Mouse (Mus musculus) limb, embryonic 12.5 days (tissue): ENCODE results near the gene Cnpy3. TPM values are rescaled to one million over a fixed set of nuclear protein-coding genes. Genes with fewer than 3 reads are reported as not detected.
A peak's percentile ranks its signal among the peaks of the same experiment; 100 is the strongest.
"Not testable (repeated sequence)": the region's sequence is repeated elsewhere in the genome, so short reads cannot be mapped to it uniquely, and the experiment has no call there.

Experiments
- ATAC-seq: fragments of 200-750 bp; cut with Nextera tagmentation; 2 replicates; pipeline ENCODE4 v1.8.0; 2017; ENCODE audit warnings: low read depth, moderate TSS enrichment; ENCODE audit not compliant: insufficient number of reproducible peaks, insufficient read depth, low FRiP score, low TSS enrichment
- H3K27ac ChIP-seq: fragments of 300-500 bp; sonication (generic); 2 replicates; pipeline ENCODE4 v1.5.1; 2016; ENCODE audit warnings: mild to moderate bottlenecking, moderate library complexity
- H3K27me3 ChIP-seq: fragments of 300-500 bp; sonication (generic); 2 replicates; pipeline ENCODE4 v1.6.1; 2016; ENCODE audit warnings: mild to moderate bottlenecking, moderate library complexity
- H3K36me3 ChIP-seq: fragments of 300-500 bp; sonication (generic); 2 replicates; pipeline ENCODE4 v1.6.1; 2016; ENCODE audit warnings: mild to moderate bottlenecking, moderate library complexity
- H3K4me1 ChIP-seq: fragments of 300-500 bp; sonication (generic); replicated peaks from 2 replicates; pipeline ENCODE4 v1.6.1; 2016
- H3K4me2 ChIP-seq: fragments of 300-500 bp; sonication (generic); 2 replicates; pipeline ENCODE4 v1.6.1; 2016; ENCODE audit warnings: mild to moderate bottlenecking, moderate library complexity
- H3K4me3 ChIP-seq: fragments of 300-500 bp; sonication (generic); replicated peaks from 2 replicates; pipeline ENCODE4 v1.5.1; 2016; ENCODE audit warnings: mild to moderate bottlenecking
- H3K9ac ChIP-seq: fragments of 300-500 bp; sonication (generic); replicated peaks from 2 replicates; pipeline ENCODE4 v1.6.1; 2016; ENCODE audit warnings: mild to moderate bottlenecking, moderate library complexity
- H3K9me3 ChIP-seq: fragments of 300-500 bp; sonication (generic); 2 replicates; pipeline ENCODE4 v1.6.1; 2016; ENCODE audit warnings: mild to moderate bottlenecking, moderate library complexity
- WGBS: fragments of 180-500 bp; shearing (Covaris S2); methylation state at CpG from one replicate; pipeline ENCODE4 v1.1.7; 2016; 5-methylcytosine and 5-hydroxymethylcytosine counted together
- polyA plus RNA-seq: library from polyadenylated mRNA; unstranded; fragments of >200 nt; fragmentation: Nextera tagmentation; extraction: Ambion mirVana; gene quantifications from 2 replicates; pipeline ENCODE4 v1.2.1, GENCODE M21; 2016

Gene Cnpy3
- polyA plus RNA-seq, 1 experiment from 2014 or later: 58.5 TPM

GRCm38 (mm10) chr17:46776087-46776486, 24.1 kb upstream of the Cnpy3 start:
- Histone ChIP-seq H3K27ac (no peak overlapping the region), H3K9ac (no peak overlapping the region), H3K4me1 (peaks cover 20% of the 10 kb centered on the region), H3K27me3 (no peaks in the 10 kb centered on the region), H3K9me3 (no peaks in the 10 kb centered on the region), H3K4me2 (no peak overlapping the region), H3K36me3 (peaks cover 70% of the 10 kb centered on the region), H3K4me3 (no peak overlapping the region)
- no peak for ATAC-seq
- 81% methylated on average over 3 of the region's 3 CpGs for WGBS

- H3K4me1 ChIP-seq: peaks cover 18% of the 10 kb centered on the region
- WGBS: 94% methylated on average over 9 of the region's 9 CpGs
- peaks cover 60% of the 10 kb centered on the region for H3K36me3 ChIP-seq
- no peak for ATAC-seq
- no peak overlapping the region for H3K9ac ChIP-seq
- H3K27me3 ChIP-seq: no peaks in the 10 kb centered on the region
- H3K9me3 ChIP-seq: no peaks in the 10 kb centered on the region
- no peak overlapping the region for H3K4me3 ChIP-seq
- H3K27ac ChIP-seq: no peak overlapping the region
- no peak overlapping the region for H3K4me2 ChIP-seq
These were observed 23.1 kb upstream of the Cnpy3 start for GRCm38 (mm10) chr17:46775070-46775469.

- H3K4me3 ChIP-seq: peak overlapping the region; percentile 87; the same call in 1 of the 2 replicates
- no peaks in the 10 kb centered on the region for H3K9me3 ChIP-seq
- H3K4me1 ChIP-seq: peaks cover 18% of the 10 kb centered on the region
- H3K9ac ChIP-seq: no peak overlapping the region
- ATAC-seq: no peak
- H3K36me3 ChIP-seq: peaks cover 51% of the 10 kb centered on the region
- WGBS: 34% methylated on average over 2 of the region's 2 CpGs
- 0 out of 2 replicates have a peak overlapping the region, but pooled peaks have one; percentile 29 for H3K27ac ChIP-seq
- H3K4me2 ChIP-seq: peak overlapping the region; percentile 78
- H3K27me3 ChIP-seq: no peaks in the 10 kb centered on the region
These were observed 22.1 kb upstream of the Cnpy3 start for GRCm38 (mm10) chr17:46774131-46774472.

- 10% methylated on average over 19 of the region's 20 CpGs for WGBS
- H3K4me2 ChIP-seq: peak overlapping the region; percentile 78
- peaks cover 45% of the 10 kb centered on the region for H3K36me3 ChIP-seq
- peak overlapping the region; percentile 87 for H3K4me3 ChIP-seq
- H3K27me3 ChIP-seq: no peaks in the 10 kb centered on the region
- no peak for ATAC-seq
- no peaks in the 10 kb centered on the region for H3K9me3 ChIP-seq
- H3K27ac ChIP-seq: peak overlapping the region; percentile 82; the same call in 1 of the 2 replicates
- H3K9ac ChIP-seq: peak overlapping the region; percentile 77
- H3K4me1 ChIP-seq: peaks cover 18% of the 10 kb centered on the region
These were observed 21.5 kb upstream of the Cnpy3 start for GRCm38 (mm10) chr17:46773278-46774130.

GRCm38 (mm10) chr17:46772404-46773277, 20.6 kb upstream of the Cnpy3 start, which contains the start of gene 2310039H08Rik:
Gene 2310039H08Rik, plus strand, starts transcription at chr17:46772635.
- Histone ChIP-seq H3K4me2 (peak within 1 kb of the TSS; percentile 78), H3K9ac (peak within 1 kb of the TSS; percentile 77), H3K27me3 (no peaks in the 10 kb centered on the region), H3K4me3 (peak within 1 kb of the TSS; percentile 87), H3K36me3 (peaks cover 37% of the 10 kb centered on the region), H3K9me3 (no peaks in the 10 kb centered on the region), H3K4me1 (peaks cover 24% of the 10 kb centered on the region), H3K27ac (peak within 1 kb of the TSS; percentile 82)
- ATAC-seq: peak; percentile 88
- WGBS: under 1% methylated on average over 50 of the region's 50 CpGs

GRCm38 (mm10) chr17:46772038-46772403, 20.0 kb upstream of the Cnpy3 start:
- Histone ChIP-seq H3K4me2 (peak overlapping the region; percentile 78), H3K36me3 (peaks cover 30% of the 10 kb centered on the region), H3K4me3 (peak overlapping the region; percentile 87), H3K9ac (peak overlapping the region; percentile 77; the same call in 1 of the 2 replicates), H3K27me3 (no peaks in the 10 kb centered on the region), H3K27ac (peak overlapping the region; percentile 82), H3K9me3 (no peaks in the 10 kb centered on the region), H3K4me1 (peaks cover 24% of the 10 kb centered on the region)
- whole genome bisulfite sequencing: 12% methylated on average over 5 of the region's 5 CpGs
- no peak for ATAC-seq

GRCm38 (mm10) chr17:46771616-46772015, 19.6 kb upstream of the Cnpy3 start:
- peak overlapping the region; percentile 78 for H3K4me2 ChIP-seq
- WGBS: 62% methylated on average over 17 of the region's 17 CpGs
- H3K9me3 ChIP-seq: no peaks in the 10 kb centered on the region
- no peaks in the 10 kb centered on the region for H3K27me3 ChIP-seq
- peaks cover 24% of the 10 kb centered on the region for H3K4me1 ChIP-seq
- H3K9ac ChIP-seq: peak overlapping the region; percentile 77; the same call in 1 of the 2 replicates
- ATAC-seq: no peak
- H3K36me3 ChIP-seq: peaks cover 26% of the 10 kb centered on the region
- peak overlapping the region; percentile 87 for H3K4me3 ChIP-seq
- peak overlapping the region; percentile 82; the same call in 1 of the 2 replicates for H3K27ac ChIP-seq

- no peak for ATAC-seq
- Histone ChIP-seq H3K27ac (no peak overlapping the region), H3K9me3 (no peaks in the 10 kb centered on the region), H3K4me1 (peaks cover 24% of the 10 kb centered on the region), H3K9ac (no peak overlapping the region), H3K27me3 (no peaks in the 10 kb centered on the region), H3K4me2 (no peak overlapping the region), H3K36me3 (peaks cover 20% of the 10 kb centered on the region), H3K4me3 (no peak overlapping the region)
- WGBS: 76% methylated on average over 4 of the region's 4 CpGs
These were observed 19.0 kb upstream of the Cnpy3 start for GRCm38 (mm10) chr17:46771025-46771424.

GRCm38 (mm10) chr17:46770546-46770945, 18.5 kb upstream of the Cnpy3 start:
- Histone ChIP-seq H3K27ac (no peak overlapping the region), H3K4me1 (peaks cover 24% of the 10 kb centered on the region), H3K27me3 (no peaks in the 10 kb centered on the region), H3K36me3 (peaks cover 16% of the 10 kb centered on the region), H3K9ac (no peak overlapping the region), H3K4me3 (no peak overlapping the region), H3K4me2 (no peak overlapping the region), H3K9me3 (no peaks in the 10 kb centered on the region)
- WGBS: 92% methylated on average over 11 of the region's 11 CpGs
- no peak for ATAC-seq

GRCm38 (mm10) chr17:46767868-46768267, 15.9 kb upstream of the Cnpy3 start:
- peaks cover 12% of the 10 kb centered on the region for H3K4me1 ChIP-seq
- H3K4me3 ChIP-seq: no peak overlapping the region
- no peak overlapping the region for H3K4me2 ChIP-seq
- H3K9ac ChIP-seq: no peak overlapping the region; the same call in 1 of the 2 replicates
- 41% methylated on average over 8 of the region's 8 CpGs for WGBS
- ATAC-seq: no peak
- H3K27ac ChIP-seq: no peak overlapping the region
- H3K9me3 ChIP-seq: no peaks in the 10 kb centered on the region
- H3K27me3 ChIP-seq: no peaks in the 10 kb centered on the region
- no peaks in the 10 kb centered on the region for H3K36me3 ChIP-seq

GRCm38 (mm10) chr17:46764916-46765315, 12.9 kb upstream of the Cnpy3 start:
- not testable (repeated sequence) for H3K9me3 ChIP-seq, H3K4me2 ChIP-seq, H3K4me1 ChIP-seq, H3K27me3 ChIP-seq, H3K27ac ChIP-seq, H3K4me3 ChIP-seq, H3K36me3 ChIP-seq, H3K9ac ChIP-seq, ATAC-seq
- WGBS: 68% methylated on average over 9 of the region's 9 CpGs
